Mouse (Mus musculus) forebrain, embryonic 15.5 days (tissue): ENCODE data around the gene Sec14l3. TPM values are rescaled to one million over a fixed set of nuclear protein-coding genes. Genes with fewer than 3 reads are reported as not detected.
"Not testable (repeated sequence)": the region's sequence is repeated elsewhere in the genome, so short reads cannot be mapped to it uniquely, and the experiment has no call there.

Experiments
- ATAC-seq: fragments of 200-750 bp; cut with Nextera tagmentation; replicated peaks from 2 replicates; pipeline ENCODE4 v1.8.0; 2017; ENCODE audit warnings: mild to moderate bottlenecking, moderate TSS enrichment, moderate library complexity
- H3K27ac ChIP-seq: fragments of 300-500 bp; sonication (generic); replicated peaks from 2 replicates; pipeline ENCODE4 v1.5.1; 2015; ENCODE audit warnings: mild to moderate bottlenecking, inconsistent platforms
- H3K27me3 ChIP-seq: fragments of 300-500 bp; sonication (generic); 2 replicates; pipeline ENCODE4 v1.6.1; 2015; ENCODE audit warnings: inconsistent platforms
- H3K36me3 ChIP-seq: fragments of 300-500 bp; sonication (generic); 2 replicates; pipeline ENCODE4 v1.6.1; 2015; ENCODE audit warnings: mild to moderate bottlenecking, inconsistent platforms
- H3K4me1 ChIP-seq: fragments of 300-500 bp; sonication (generic); 2 replicates; pipeline ENCODE4 v1.6.1; 2015; ENCODE audit warnings: inconsistent platforms
- H3K4me2 ChIP-seq: fragments of 300-500 bp; sonication (generic); replicated peaks from 2 replicates; pipeline ENCODE4 v1.6.1; 2015; ENCODE audit warnings: mild to moderate bottlenecking, inconsistent platforms
- H3K4me3 ChIP-seq: fragments of 300-500 bp; sonication (generic); 2 replicates; pipeline ENCODE4 v1.5.1; 2015; ENCODE audit warnings: mild to moderate bottlenecking, inconsistent platforms
- H3K9ac ChIP-seq: fragments of 300-500 bp; sonication (generic); replicated peaks from 2 replicates; pipeline ENCODE4 v1.6.1; 2015; ENCODE audit warnings: mild to moderate bottlenecking, inconsistent platforms
- H3K9me3 ChIP-seq: fragments of 300-500 bp; sonication (generic); 2 replicates; pipeline ENCODE4 v1.6.1; 2016; ENCODE audit warnings: inconsistent platforms
- WGBS: fragments of 180-500 bp; shearing (Covaris S2); methylation state at CpG from one replicate; pipeline ENCODE4 v1.1.7; 2015; ENCODE audit warnings: mixed read lengths; 5-methylcytosine and 5-hydroxymethylcytosine counted together
- polyA plus RNA-seq: library from polyadenylated mRNA; unstranded; fragments of >200 nt; fragmentation: Nextera tagmentation; extraction: Ambion mirVana; gene quantifications from 2 replicates; pipeline ENCODE4 v1.2.1, GENCODE M21; 2015

Gene Sec14l3
- polyA plus RNA-seq, 1 experiment from 2014 or later, result 0.75 TPM

GRCm38 (mm10) chr11:4112033-4112432 lies 47.4 kb downstream of the Sec14l3 start:
- no peak for ATAC-seq
- H3K9ac ChIP-seq, result no peak overlapping the region
- H3K27ac ChIP-seq, result no peak overlapping the region
- no peak overlapping the region for H3K4me3 ChIP-seq
- H3K27me3 ChIP-seq, result no peaks in the 10 kb centered on the region
- H3K36me3 ChIP-seq, result no peaks in the 10 kb centered on the region; the same call in 1 of the 2 replicates
- H3K4me1 ChIP-seq, result peaks cover 7% of the 10 kb centered on the region
- H3K4me2 ChIP-seq, result no peak overlapping the region
- no peaks in the 10 kb centered on the region for H3K9me3 ChIP-seq
- 90% methylated on average over 4 of the region's 4 CpGs for WGBS

GRCm38 (mm10) chr11:4112861-4113260 lies 48.2 kb downstream of the Sec14l3 start:
- WGBS, result 87% methylated on average over 6 of the region's 6 CpGs
- no peaks in the 10 kb centered on the region for H3K27me3 ChIP-seq
- peaks cover 15% of the 10 kb centered on the region for H3K4me1 ChIP-seq
- no peak for ATAC-seq
- H3K9ac ChIP-seq, result no peak overlapping the region
- no peak overlapping the region for H3K4me3 ChIP-seq
- no peak overlapping the region for H3K27ac ChIP-seq
- no peaks in the 10 kb centered on the region for H3K9me3 ChIP-seq
- no peak overlapping the region for H3K4me2 ChIP-seq
- H3K36me3 ChIP-seq, result no peaks in the 10 kb centered on the region; the same call in 1 of the 2 replicates

GRCm38 (mm10) chr11:4113496-4113895 lies 48.9 kb downstream of the Sec14l3 start:
- Histone ChIP-seq H3K4me1 (peaks cover 20% of the 10 kb centered on the region), H3K4me2 (no peak overlapping the region), H3K4me3 (no peak overlapping the region), H3K9ac (no peak overlapping the region), H3K27ac (no peak overlapping the region), H3K9me3 (no peaks in the 10 kb centered on the region), H3K27me3 (no peaks in the 10 kb centered on the region), H3K36me3 (no peaks in the 10 kb centered on the region; the same call in 1 of the 2 replicates)
- ATAC-seq, result no peak
- 79% methylated on average over 4 of the region's 4 CpGs for WGBS

DNA sequence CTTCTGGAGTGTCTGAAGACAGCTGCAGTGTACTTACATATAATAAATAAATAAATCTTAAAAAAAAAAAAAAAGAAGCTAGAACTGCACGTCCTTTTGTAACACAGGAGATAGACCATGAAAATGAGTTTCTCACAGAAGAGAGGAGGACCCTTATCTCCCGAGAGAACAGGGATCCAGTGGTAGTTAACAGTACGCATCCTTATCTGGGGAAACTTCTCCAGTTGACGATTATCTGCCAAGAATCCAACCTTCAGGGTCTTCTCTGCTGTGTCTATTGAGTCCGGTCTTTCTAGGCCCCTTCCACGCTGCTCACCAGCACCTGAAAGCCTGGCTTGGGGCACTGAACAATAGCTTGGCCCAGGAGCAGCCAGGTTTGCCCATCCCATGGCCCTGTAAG lies 49.3 kb downstream of the Sec14l3 start:
- H3K27ac ChIP-seq, result no peak overlapping the region
- H3K4me2 ChIP-seq, result no peak overlapping the region
- no peaks in the 10 kb centered on the region for H3K27me3 ChIP-seq
- peaks cover 25% of the 10 kb centered on the region for H3K4me1 ChIP-seq
- WGBS, result 83% methylated on average over 6 of the region's 6 CpGs
- ATAC-seq, result no peak
- no peaks in the 10 kb centered on the region; the same call in 1 of the 2 replicates for H3K36me3 ChIP-seq
- no peak overlapping the region for H3K4me3 ChIP-seq
- no peaks in the 10 kb centered on the region for H3K9me3 ChIP-seq
- no peak overlapping the region for H3K9ac ChIP-seq

DNA sequence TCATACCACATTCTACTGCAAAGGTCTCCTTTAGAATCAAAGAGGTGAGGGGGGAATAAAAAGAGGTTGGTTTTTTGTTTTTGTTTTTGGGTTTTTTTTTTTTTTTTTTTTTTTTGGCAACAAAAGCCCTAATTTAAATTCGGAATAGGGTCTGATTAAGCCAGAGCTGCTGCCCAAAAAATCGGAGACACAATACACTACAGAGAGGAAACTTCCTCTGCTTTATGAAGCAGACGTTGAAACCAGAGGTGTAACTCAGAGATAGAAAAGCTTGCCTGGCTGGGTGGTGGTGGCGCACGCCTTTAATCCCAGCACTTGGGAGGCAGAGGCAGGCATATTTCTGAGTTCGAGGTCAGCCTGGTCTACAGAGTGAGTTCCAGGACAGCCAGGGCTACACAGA lies 49.9 kb downstream of the Sec14l3 start:
- H3K4me2 ChIP-seq, H3K9ac ChIP-seq, H3K27ac ChIP-seq, H3K4me3 ChIP-seq, H3K27me3 ChIP-seq, ATAC-seq, H3K36me3 ChIP-seq, H3K9me3 ChIP-seq: not testable (repeated sequence)
- H3K4me1 ChIP-seq, result peaks cover 25% of the 10 kb centered on the region
- WGBS, result 58% methylated on average over 6 of the region's 6 CpGs

GRCm38 (mm10) chr11:4115407-4115806 lies 50.8 kb downstream of the Sec14l3 start:
- ATAC-seq, result no peak
- Histone ChIP-seq H3K27ac (no peak overlapping the region), H3K4me2 (no peak overlapping the region), H3K9ac (no peak overlapping the region), H3K4me1 (peaks cover 25% of the 10 kb centered on the region), H3K4me3 (no peak overlapping the region), H3K36me3 (no peaks in the 10 kb centered on the region; the same call in 1 of the 2 replicates), H3K27me3 (no peaks in the 10 kb centered on the region; the same call in 1 of the 2 replicates), H3K9me3 (no peaks in the 10 kb centered on the region)
- 90% methylated on average over 4 of the region's 4 CpGs for WGBS

DNA sequence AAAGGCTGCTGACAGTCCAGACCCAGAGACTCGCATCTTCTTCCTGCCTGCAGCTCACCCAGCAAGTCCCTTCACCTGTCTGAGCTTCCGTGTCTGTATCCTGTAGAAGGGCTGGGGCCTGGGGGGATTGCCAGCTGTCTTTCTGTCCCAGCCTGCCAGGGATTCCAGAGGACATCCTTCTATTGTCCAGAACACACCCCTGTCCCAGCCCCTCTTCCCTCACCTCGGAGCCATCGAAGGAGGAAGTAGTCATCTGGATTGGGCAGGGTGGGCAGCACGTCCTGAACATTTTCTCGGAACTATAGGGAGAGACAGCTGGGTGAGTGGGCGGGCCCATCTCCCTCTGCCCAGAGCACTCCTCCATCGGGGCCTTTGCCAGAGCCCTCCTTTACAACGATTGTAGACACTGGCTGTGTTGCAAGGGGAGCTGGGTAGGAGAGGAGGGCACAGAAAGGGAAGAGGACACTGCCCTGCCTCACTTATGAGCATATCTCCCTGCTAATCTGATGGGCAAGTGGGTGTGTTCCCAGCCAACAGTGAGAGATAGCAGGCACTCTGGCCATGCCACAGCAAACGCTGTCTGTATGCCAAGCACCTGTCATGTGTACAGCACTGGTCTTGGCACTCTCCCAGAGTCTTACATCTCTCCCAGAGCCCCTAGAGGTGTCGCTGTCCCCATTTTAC lies 52.0 kb downstream of the Sec14l3 start:
- Histone ChIP-seq H3K9me3 (no peaks in the 10 kb centered on the region), H3K36me3 (no peaks in the 10 kb centered on the region), H3K4me2 (no peak overlapping the region), H3K27me3 (no peaks in the 10 kb centered on the region; the same call in 1 of the 2 replicates), H3K9ac (no peak overlapping the region), H3K27ac (no peak overlapping the region), H3K4me3 (no peak overlapping the region), H3K4me1 (peaks cover 25% of the 10 kb centered on the region)
- 58% methylated on average over 11 of the region's 11 CpGs for WGBS
- no peak for ATAC-seq

- Histone ChIP-seq H3K4me1 (peaks cover 25% of the 10 kb centered on the region), H3K9ac (no peak overlapping the region), H3K27me3 (no peaks in the 10 kb centered on the region; the same call in 1 of the 2 replicates), H3K4me2 (peak overlapping the region; percentile 98), H3K36me3 (no peaks in the 10 kb centered on the region), H3K9me3 (no peaks in the 10 kb centered on the region), H3K27ac (no peak overlapping the region), H3K4me3 (peak overlapping the region; percentile 52)
- WGBS, result 25% methylated on average over 3 of the region's 3 CpGs
- ATAC-seq, result no peak
Measured at GRCm38 (mm10) chr11:4117372-4118071, 52.9 kb downstream of the Sec14l3 start.

- H3K4me1 ChIP-seq, result peaks cover 25% of the 10 kb centered on the region
- H3K9ac ChIP-seq, result peak overlapping the region; percentile 66
Measured at GRCm38 (mm10) chr11:4118081-4118921, 53.7 kb downstream of the Sec14l3 start.

GRCm38 (mm10) chr11:4119635-4120034 lies 55.0 kb downstream of the Sec14l3 start:
- Histone ChIP-seq H3K27ac (no peak overlapping the region), H3K9me3 (no peaks in the 10 kb centered on the region), H3K36me3 (no peaks in the 10 kb centered on the region), H3K4me1 (peaks cover 25% of the 10 kb centered on the region), H3K4me3 (no peak overlapping the region), H3K27me3 (no peaks in the 10 kb centered on the region; the same call in 1 of the 2 replicates), H3K4me2 (no peak overlapping the region), H3K9ac (no peak overlapping the region)
- WGBS, result 86% methylated on average over 5 of the region's 5 CpGs
- no peak for ATAC-seq

More at GRCm38 (mm10) chr11:4118081-4118921, 53.7 kb downstream of the Sec14l3 start:
- H3K4me3 ChIP-seq, result peak overlapping the region; percentile 52
- peak overlapping the region; percentile 98 for H3K4me2 ChIP-seq
- ATAC-seq, result peak; percentile 63
- no peaks in the 10 kb centered on the region for H3K36me3 ChIP-seq
- no peaks in the 10 kb centered on the region for H3K9me3 ChIP-seq
- WGBS, result 2% methylated on average over 41 of the region's 41 CpGs
- no peaks in the 10 kb centered on the region; the same call in 1 of the 2 replicates for H3K27me3 ChIP-seq
- no peak overlapping the region for H3K27ac ChIP-seq

- no peak for ATAC-seq
- Histone ChIP-seq H3K9ac (no peak overlapping the region), H3K9me3 (no peaks in the 10 kb centered on the region), H3K36me3 (no peaks in the 10 kb centered on the region), H3K27me3 (no peaks in the 10 kb centered on the region; the same call in 1 of the 2 replicates), H3K27ac (no peak overlapping the region), H3K4me1 (peaks cover 22% of the 10 kb centered on the region), H3K4me3 (no peak overlapping the region), H3K4me2 (no peak overlapping the region)
- 85% methylated on average over 3 of the region's 3 CpGs for WGBS
Measured at GRCm38 (mm10) chr11:4121691-4122090, 57.0 kb downstream of the Sec14l3 start.

DNA sequence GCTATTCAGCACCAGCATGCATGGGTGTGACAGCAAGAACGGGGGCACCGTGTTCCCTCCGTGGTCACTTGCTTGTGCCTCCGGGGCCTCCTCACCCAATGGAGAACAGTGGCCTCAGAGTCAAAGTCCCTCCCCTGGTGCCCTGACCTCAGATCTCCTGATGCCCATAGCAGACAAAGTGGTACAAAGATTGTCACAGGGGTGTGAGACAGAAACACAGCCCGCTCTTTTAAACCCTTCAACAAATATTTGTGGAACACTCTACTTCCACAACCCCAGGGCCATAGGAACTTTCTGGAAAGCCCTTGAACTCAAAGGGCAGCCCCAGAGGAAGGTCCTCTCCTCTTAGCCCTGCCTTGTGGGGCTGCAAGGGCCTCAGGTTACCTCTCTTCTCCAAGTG lies 57.6 kb downstream of the Sec14l3 start:
- H3K27ac ChIP-seq, result no peak overlapping the region
- 84% methylated on average over 5 of the region's 5 CpGs for WGBS
- H3K4me3 ChIP-seq, result no peak overlapping the region
- H3K9ac ChIP-seq, result no peak overlapping the region
- H3K4me1 ChIP-seq, result peaks cover 17% of the 10 kb centered on the region
- no peak for ATAC-seq
- no peaks in the 10 kb centered on the region; the same call in 1 of the 2 replicates for H3K27me3 ChIP-seq
- H3K36me3 ChIP-seq, result no peaks in the 10 kb centered on the region
- no peaks in the 10 kb centered on the region for H3K9me3 ChIP-seq
- no peak overlapping the region for H3K4me2 ChIP-seq
